Mouse (Mus musculus) gastrocnemius, postnatal 14 days (tissue): ENCODE measurements around the gene Ccdc60. TPM values are rescaled to one million over a fixed set of nuclear protein-coding genes. Genes with fewer than 3 reads are reported as not detected.
"Not testable (repeated sequence)": the region's sequence is repeated elsewhere in the genome, so short reads cannot be mapped to it uniquely, and the experiment has no call there.

Experiments
- DNase-seq: peaks from one replicate; pipeline ENCODE4 v3.0.0; 2021; ENCODE audit warnings: mixed read lengths
- intact Hi-C: fragments of 180-260 bp; cut with DNase I; formaldehyde crosslinking; loops from one replicate; pipeline ENCODE4 v1.15.1; 2025; ENCODE audit warnings: low total_unique reads
- total RNA-seq, 2 experiments: library from RNA; stranded (reverse); gene quantifications; 2 replicates each; pipeline ENCODE4 v1.2.3; 2021

Ccdc60 gene
- total RNA-seq, 2 experiments from 2014 or later: not detected

GRCm38 (mm10) chr5:116209378-116210091 lies 79.2 kb downstream of the Ccdc60 start:
- DNase-seq: no peak
- intact Hi-C loops: loop anchor here (5.0 to 10.0 kb wide), 2 partner anchors 87 to 175 kb away; no protein-coding TSS in a partner anchor

DNA sequence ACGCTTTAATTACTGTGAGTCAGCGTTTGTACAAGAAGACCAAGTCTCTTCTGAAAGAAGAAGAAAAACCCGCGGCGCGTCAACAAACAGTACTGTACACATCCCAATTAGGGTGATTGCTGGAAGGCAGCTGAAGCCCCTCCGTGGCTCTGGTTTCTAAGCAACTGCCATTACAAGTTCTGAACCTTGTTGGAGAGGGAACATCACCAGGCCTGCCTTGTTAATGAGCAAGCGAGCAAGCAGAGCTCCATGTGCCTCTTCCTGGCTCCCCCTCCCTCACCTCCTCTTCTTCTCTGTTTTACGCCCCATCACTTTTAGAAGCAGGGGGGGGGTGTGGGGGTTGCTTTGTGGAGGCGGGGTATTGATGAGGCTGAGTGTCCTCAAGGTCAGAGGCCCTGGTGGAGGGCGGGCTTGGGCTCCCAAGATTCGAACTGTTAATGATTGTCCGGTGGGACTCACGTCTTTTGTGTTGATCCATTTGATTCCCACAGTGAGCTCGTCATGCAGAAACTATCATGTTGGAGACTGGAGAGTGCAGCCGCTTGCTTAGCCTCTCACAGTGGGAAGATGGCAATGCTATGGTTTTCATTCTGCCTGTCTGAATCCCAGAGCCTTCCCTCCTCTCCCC lies 79.9 kb downstream of the Ccdc60 start:
- intact Hi-C loops: no loop called here
- no peak for DNase-seq

- intact Hi-C loops: no loop called here
These were observed 86.1 kb downstream of the Ccdc60 start for GRCm38 (mm10) chr5:116202692-116203091.

GRCm38 (mm10) chr5:116194499-116194898 lies 94.3 kb downstream of the Ccdc60 start:
- no peak for DNase-seq

More at GRCm38 (mm10) chr5:116202692-116203091, 86.1 kb downstream of the Ccdc60 start:
- DNase-seq: no peak

DNA sequence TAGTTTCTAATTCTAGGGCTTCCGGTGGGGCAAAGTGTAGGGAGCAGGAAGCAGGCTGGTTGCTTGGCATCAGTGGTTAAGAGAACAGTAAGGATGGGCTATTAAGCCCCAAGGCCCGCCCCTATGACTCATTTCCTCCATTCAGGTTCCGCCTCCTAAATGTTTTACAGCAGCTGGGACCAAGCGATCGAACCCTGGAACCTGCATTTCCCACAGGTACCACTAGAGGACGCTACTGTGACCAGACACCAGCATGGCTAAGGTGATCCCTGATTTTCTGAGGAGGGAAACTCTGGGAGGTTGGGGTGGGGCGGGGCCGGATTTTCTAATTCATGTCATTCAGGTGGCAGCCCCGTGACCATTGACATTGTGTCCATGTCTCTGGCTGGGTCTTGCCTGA lies 96.1 kb downstream of the Ccdc60 start:
- intact Hi-C loops: no loop called here
- no peak for DNase-seq

More at GRCm38 (mm10) chr5:116194499-116194898, 94.3 kb downstream of the Ccdc60 start:
- intact Hi-C loops: no loop called here

- DNase-seq: no peak
- intact Hi-C loops: no loop called here
These were observed 97.2 kb downstream of the Ccdc60 start for GRCm38 (mm10) chr5:116191596-116191995.

DNA sequence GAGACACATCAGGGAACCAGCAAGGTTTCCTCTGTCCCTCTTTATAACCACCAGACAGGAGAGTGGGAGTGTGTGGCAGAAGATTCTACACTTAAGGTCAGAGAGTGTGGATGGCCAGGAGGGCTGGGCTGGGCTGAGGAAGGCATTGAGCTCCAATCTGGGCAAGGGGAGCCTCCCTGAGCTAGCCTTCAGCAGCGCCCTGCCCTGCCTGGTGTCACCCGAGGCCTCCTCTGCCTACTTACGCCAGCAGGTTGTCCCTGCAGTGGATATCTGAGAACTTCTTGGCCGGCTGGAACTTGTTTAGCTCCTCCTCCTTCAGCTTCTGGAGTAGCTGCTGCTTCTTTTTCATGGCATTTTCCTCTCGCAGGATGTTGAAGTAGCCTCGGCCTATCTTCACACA lies 99.0 kb downstream of the Ccdc60 start:
- intact Hi-C loops: no loop called here
- no peak for DNase-seq

GRCm38 (mm10) chr5:116180594-116180993 lies 108.2 kb downstream of the Ccdc60 start:
- no peak for DNase-seq

DNA sequence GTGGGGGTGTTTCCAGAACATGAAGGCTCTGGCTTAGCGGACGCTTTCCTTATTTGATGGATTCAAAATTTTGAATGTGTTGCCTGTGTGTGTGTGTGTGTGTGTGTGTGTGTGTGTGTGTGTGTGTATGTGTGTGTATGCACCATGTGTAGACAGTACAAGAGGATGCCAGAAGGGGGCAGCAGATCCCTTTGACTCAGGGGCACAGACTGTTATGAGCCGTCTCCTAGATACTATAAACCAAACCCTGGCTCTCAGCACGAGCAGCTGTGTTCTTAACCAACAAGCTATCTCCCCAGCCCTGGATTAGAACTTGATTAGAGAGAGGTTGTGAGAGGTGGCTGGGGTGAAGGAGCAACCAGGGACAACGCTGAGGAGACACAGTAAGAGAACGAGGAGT lies 117.1 kb downstream of the Ccdc60 start:
- DNase-seq: no peak
- intact Hi-C loops: no loop called here

More at GRCm38 (mm10) chr5:116180594-116180993, 108.2 kb downstream of the Ccdc60 start:
- intact Hi-C loops: no loop called here

GRCm38 (mm10) chr5:116166965-116167364 lies 121.8 kb downstream of the Ccdc60 start:
- intact Hi-C loops: no loop called here
- DNase-seq: no peak

DNA sequence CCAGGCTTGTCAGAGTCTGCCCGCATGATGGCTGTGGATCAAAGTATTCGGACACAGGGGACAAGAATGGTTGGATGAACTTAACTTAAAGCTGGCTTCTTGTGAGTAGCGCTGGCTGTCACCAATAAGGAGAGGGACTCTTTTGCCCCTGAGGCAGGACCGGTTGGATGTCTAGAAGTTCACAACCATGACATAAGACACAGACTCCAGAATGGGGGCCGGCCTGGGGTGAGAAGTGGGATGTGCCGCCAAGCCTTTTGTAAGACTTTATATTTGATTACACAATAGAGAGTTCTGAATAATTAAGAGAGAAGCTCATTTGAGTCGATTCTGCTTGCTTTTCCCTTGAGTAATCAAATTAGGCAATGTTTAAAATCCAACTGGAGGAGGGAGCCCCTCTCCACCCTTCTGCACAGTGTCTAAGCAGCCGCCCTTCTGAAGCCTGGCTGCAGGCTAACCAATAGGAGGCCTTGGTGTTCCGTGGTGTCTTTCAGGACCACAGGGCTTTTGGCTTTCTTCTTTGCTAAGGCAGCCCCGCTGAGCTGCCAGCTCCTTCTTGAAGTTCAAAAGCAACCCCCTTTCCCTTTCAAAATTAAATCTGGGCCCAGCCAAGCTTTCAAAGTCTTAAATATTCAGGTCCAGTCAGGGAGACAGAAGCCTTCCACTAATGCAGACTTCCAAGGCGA lies 123.4 kb downstream of the Ccdc60 start:
- intact Hi-C loops: no loop called here
- peak; percentile 1 for DNase-seq

DNA sequence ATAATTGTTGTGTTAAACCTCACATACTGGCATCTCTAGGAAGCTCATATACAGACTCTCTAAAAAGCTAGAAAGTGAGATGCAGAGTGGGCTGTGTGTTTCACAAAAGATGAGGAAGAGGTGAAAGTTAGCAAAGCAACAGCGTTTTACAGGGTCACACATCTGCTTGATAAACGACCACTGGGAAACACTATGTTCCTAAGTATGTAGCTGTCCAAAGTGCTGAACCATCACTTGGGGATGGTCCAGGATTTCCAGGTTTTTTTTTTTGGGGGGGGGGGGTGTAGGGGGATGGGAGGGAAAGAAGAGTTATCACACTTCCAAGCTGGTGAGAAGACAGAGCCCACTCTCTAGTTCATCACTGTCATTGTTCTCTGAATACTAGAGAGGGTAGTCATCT lies 134.0 kb downstream of the Ccdc60 start:
- intact Hi-C loops: no loop called here
- no peak for DNase-seq

DNA sequence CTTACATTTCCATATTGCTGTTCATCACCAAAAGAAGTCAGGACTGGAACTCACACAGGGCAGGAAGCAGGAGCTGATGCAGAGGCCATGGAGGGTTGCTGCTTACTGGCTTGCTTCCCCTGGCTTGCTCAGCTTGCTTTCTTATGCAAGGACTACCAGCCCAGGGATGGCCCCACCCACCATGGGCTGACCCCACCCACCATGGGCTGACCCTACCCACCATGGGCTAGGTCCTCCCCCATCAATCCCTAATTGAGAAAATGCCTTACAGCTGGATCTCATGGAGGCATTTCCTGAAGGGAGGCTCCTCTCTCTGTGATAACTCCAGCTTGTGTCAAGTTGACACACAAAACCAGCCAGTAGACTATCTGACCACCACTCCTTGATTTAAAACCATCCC lies 142.3 kb downstream of the Ccdc60 start:
- DNase-seq, intact Hi-C loops: not testable (repeated sequence)

- DNase-seq: no peak
- intact Hi-C loops: no loop called here
These were observed 144.1 kb downstream of the Ccdc60 start for GRCm38 (mm10) chr5:116144711-116145110.

DNA sequence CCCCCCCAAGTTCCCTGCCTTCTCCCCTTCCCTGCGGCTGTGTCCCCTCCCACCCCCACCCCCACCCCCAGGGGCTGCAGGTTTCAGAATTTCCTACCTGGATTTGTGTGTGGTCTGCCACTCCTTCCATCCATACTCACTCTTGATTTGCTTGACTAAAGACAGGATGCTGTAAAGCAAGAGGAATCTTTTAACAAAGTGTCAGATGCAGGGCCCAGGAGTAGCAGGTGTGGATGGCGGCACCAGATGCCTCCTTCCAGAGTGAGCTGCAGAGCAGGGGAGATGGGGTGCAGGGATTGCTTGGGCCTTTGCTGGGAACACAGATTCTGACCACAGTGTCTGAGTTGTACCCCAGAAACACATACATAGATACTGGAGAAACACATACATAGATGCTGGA lies 148.1 kb downstream of the Ccdc60 start:
- DNase-seq: no peak
- intact Hi-C loops: no loop called here

- intact Hi-C loops: loop anchor here (5.0 to 10.0 kb wide), 2 partner anchors 89 to 351 kb away; no protein-coding TSS in a partner anchor
These were observed 165.4 kb downstream of the Ccdc60 start for GRCm38 (mm10) chr5:116123344-116123743.

GRCm38 (mm10) chr5:116116567-116116966 lies 172.2 kb downstream of the Ccdc60 start:
- peak; percentile 50 for DNase-seq
- intact Hi-C loops: loop anchor here (5.0 kb wide), 1 partner anchor 84 kb away; no protein-coding TSS in a partner anchor

More at GRCm38 (mm10) chr5:116123344-116123743, 165.4 kb downstream of the Ccdc60 start:
- DNase-seq: peak; percentile 68

- DNase-seq: no peak
- intact Hi-C loops: loop anchor here (5.0 kb wide), 1 partner anchor 84 kb away; no protein-coding TSS in a partner anchor
These were observed 172.7 kb downstream of the Ccdc60 start for GRCm38 (mm10) chr5:116116110-116116509.

DNA sequence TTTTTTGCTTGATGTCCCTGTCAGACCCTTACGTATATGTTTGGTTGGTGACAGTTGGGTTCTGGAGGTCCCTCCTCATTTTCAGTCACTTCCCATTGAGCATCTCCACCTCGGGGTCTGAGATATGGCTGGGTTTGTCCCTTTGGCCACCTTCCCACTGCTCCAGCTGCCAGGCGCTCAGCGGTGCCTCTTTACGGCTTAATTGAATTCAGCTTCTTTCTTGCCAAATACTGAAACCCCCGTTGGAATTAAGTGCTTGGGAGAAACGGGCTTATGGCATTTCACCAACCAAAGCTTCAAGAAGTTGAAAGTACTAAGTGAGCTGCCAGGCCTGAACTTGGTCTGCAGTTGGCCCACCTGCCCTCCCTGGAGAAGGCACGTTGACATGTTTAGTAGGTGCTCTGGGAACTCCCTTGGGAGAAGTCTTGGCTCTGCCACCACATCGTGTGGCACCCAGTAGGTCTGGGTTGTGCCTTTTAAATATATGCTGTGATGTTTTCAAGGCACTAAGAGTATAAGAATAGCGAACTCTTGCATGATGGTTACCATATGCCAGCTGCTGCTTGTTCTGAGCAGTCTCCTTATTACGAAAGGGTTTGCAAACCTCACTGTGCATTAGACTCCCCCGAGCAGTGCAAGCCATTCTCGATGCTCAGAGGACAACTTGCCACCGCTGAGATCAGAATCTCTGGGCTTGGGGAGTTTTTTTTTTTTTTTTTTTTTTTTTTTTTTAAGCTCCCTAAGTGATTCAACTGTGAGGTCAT lies 173.5 kb downstream of the Ccdc60 start:
- intact Hi-C loops: loop anchor here (5.0 kb wide), 1 partner anchor 83 kb away; no protein-coding TSS in a partner anchor
- no peak for DNase-seq
